Mouse (Mus musculus) myocyte (in vitro differentiated cells): Measurements from ENCODE around the gene Tecpr1.

Experiments used
- CEBPB ChIP-seq: IDR thresholded peaks from 2 replicates; pipeline ENCODE4 v1.6.1; 2011; ENCODE audit warnings: mild to moderate bottlenecking, moderate library complexity; ENCODE audit not compliant: poor library complexity, insufficient read depth, severe bottlenecking
- E2F4 ChIP-seq: IDR thresholded peaks from one replicate; pipeline ENCODE4 v1.6.1; 2011; ENCODE audit warnings: mild to moderate bottlenecking, control low read depth, moderate library complexity; ENCODE audit not compliant: insufficient read depth
- MYOG ChIP-seq, 3 experiments: IDR thresholded peaks; one replicate each; pipeline ENCODE4 v1.6.1; 2011; ENCODE audit warnings: control low read depth in 2 of 3, low read depth in 2 of 3, mild to moderate bottlenecking in 2 of 3; ENCODE audit not compliant: insufficient read length in 2 of 3, control insufficient read depth in 1 of 3, insufficient read depth in 1 of 3
- POLR2A ChIP-seq: IDR thresholded peaks from one replicate; pipeline ENCODE4 v1.6.1; 2011; ENCODE audit warnings: low read depth, mild to moderate bottlenecking, control low read depth, moderate library complexity; ENCODE audit not compliant: insufficient read length
- SRF ChIP-seq: IDR thresholded peaks from one replicate; pipeline ENCODE4 v1.6.1; 2011; ENCODE audit warnings: low read depth; ENCODE audit not compliant: control insufficient read depth, insufficient read length
- USF1 ChIP-seq: IDR thresholded peaks from one replicate; pipeline ENCODE4 v1.6.1; 2011; ENCODE audit warnings: low read depth, mild to moderate bottlenecking, control low read depth, moderate library complexity

- TF ChIP-seq USF1, result no peak
- no peak for TF ChIP-seq SRF
- no peak for TF ChIP-seq POLR2A
- TF ChIP-seq CEBPB, result no peak
- TF ChIP-seq MYOG (IDR thresholded peaks at IDR 0.05; ENCODE audit: control insufficient read depth in 1 of 3, insufficient read depth in 1 of 3, insufficient read length in 2 of 3, low read depth in 2 of 3), result no peak
- no peak for TF ChIP-seq E2F4
Observed at GRCm38 (mm10) chr5:144202430-144202829, 21.0 kb downstream of the Tecpr1 start.
